Mouse (Mus musculus) embryonic facial prominence, embryonic 12.5 days (tissue): Measurements from ENCODE around the gene Msantd2. TPM values are rescaled to one million over a fixed set of nuclear protein-coding genes. Genes with fewer than 3 reads are reported as not detected.

ENCODE experiments used
- ATAC-seq: fragments of 200-750 bp; cut with Nextera tagmentation; 2 replicates; pipeline ENCODE4 v1.8.0; 2017; ENCODE audit not compliant: insufficient number of reproducible peaks, insufficient read depth, low FRiP score, low TSS enrichment
- H3K27ac ChIP-seq: fragments of 300-500 bp; sonication (generic); 2 replicates; pipeline ENCODE4 v1.5.1; 2016; ENCODE audit warnings: mild to moderate bottlenecking
- H3K27me3 ChIP-seq: fragments of 300-500 bp; sonication (generic); 2 replicates; pipeline ENCODE4 v1.6.1; 2016; ENCODE audit warnings: mild to moderate bottlenecking, moderate library complexity
- H3K36me3 ChIP-seq: fragments of 300-500 bp; sonication (generic); 2 replicates; pipeline ENCODE4 v1.6.1; 2016; ENCODE audit warnings: mild to moderate bottlenecking
- H3K4me1 ChIP-seq: fragments of 300-500 bp; sonication (generic); 2 replicates; pipeline ENCODE4 v1.6.1; 2016
- H3K4me2 ChIP-seq: fragments of 300-500 bp; sonication (generic); replicated peaks from 2 replicates; pipeline ENCODE4 v1.6.1; 2016; ENCODE audit warnings: mild to moderate bottlenecking, moderate library complexity
- H3K4me3 ChIP-seq: fragments of 300-500 bp; sonication (generic); 2 replicates; pipeline ENCODE4 v1.5.1; 2016; ENCODE audit warnings: mild to moderate bottlenecking
- H3K9ac ChIP-seq: fragments of 300-500 bp; sonication (generic); 2 replicates; pipeline ENCODE4 v1.6.1; 2016; ENCODE audit warnings: mild to moderate bottlenecking, moderate library complexity
- H3K9me3 ChIP-seq: fragments of 300-500 bp; sonication (generic); 2 replicates; pipeline ENCODE4 v1.6.1; 2016; ENCODE audit warnings: mild to moderate bottlenecking, moderate library complexity
- WGBS: fragments of 180-500 bp; shearing (Covaris S2); methylation state at CpG from one replicate; pipeline ENCODE4 v1.1.7; 2016; 5-methylcytosine and 5-hydroxymethylcytosine counted together
- polyA plus RNA-seq: library from polyadenylated mRNA; unstranded; fragments of >200 nt; fragmentation: Nextera tagmentation; extraction: Ambion mirVana; gene quantifications from 2 replicates; pipeline ENCODE4 v1.2.1, GENCODE M21; 2016

Gene Msantd2
- polyA plus RNA-seq, 1 experiment from 2014 or later, result 44.7 TPM

- peak overlapping the region; percentile 24 for H3K4me3 ChIP-seq
- peaks cover 40% of the 10 kb centered on the region for H3K27me3 ChIP-seq
- H3K4me1 ChIP-seq, result peaks cover 13% of the 10 kb centered on the region; the same call in 1 of the 2 replicates
- H3K36me3 ChIP-seq, result no peaks in the 10 kb centered on the region
- under 1% methylated on average over 29 of the region's 29 CpGs for WGBS
- no peak overlapping the region for H3K27ac ChIP-seq
- no peaks in the 10 kb centered on the region for H3K9me3 ChIP-seq
- 0 out of 2 replicates have a peak overlapping the region, but pooled peaks have one; percentile 27 for H3K9ac ChIP-seq
- ATAC-seq, result peak; percentile 57; the same call in 1 of the 2 replicates
- peak overlapping the region; percentile 56 for H3K4me2 ChIP-seq
Observed at GRCm38 (mm10) chr9:37544447-37545165, 55.5 kb downstream of the Msantd2 start.

DNA sequence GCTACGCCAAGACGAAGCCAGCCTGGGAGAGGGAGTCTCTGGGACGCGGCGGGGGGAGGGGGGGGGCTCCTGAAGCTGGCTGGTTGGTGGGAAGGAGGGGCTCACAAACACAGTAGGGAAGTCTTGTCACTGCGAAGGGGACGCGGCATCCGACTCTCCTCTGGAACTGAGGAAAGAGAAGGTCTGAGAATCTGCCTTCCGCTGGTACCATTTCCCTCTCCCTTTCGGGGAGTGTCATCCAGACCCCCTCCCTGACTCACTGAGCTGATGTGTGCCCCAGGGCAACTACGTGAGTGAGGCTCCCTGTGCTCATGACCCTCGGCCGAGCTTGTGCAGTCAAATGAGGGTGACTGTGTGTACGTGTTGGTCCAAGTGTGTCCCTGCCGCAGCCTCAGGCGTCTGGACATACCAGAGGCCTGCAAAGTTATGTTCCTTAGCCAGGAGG, 56.1 kb downstream of the Msantd2 start:
- peak overlapping the region; percentile 24 for H3K4me3 ChIP-seq
- peak overlapping the region; percentile 56 for H3K4me2 ChIP-seq
- WGBS, result 4% methylated on average over 17 of the region's 17 CpGs
- H3K9me3 ChIP-seq, result no peaks in the 10 kb centered on the region
- H3K27me3 ChIP-seq, result peaks cover 46% of the 10 kb centered on the region
- H3K27ac ChIP-seq, result no peak overlapping the region
- peak; percentile 17; the same call in 1 of the 2 replicates for ATAC-seq
- no peaks in the 10 kb centered on the region for H3K36me3 ChIP-seq
- 0 out of 2 replicates have a peak overlapping the region, but pooled peaks have one; percentile 27 for H3K9ac ChIP-seq
- peaks cover 13% of the 10 kb centered on the region; the same call in 1 of the 2 replicates for H3K4me1 ChIP-seq

DNA sequence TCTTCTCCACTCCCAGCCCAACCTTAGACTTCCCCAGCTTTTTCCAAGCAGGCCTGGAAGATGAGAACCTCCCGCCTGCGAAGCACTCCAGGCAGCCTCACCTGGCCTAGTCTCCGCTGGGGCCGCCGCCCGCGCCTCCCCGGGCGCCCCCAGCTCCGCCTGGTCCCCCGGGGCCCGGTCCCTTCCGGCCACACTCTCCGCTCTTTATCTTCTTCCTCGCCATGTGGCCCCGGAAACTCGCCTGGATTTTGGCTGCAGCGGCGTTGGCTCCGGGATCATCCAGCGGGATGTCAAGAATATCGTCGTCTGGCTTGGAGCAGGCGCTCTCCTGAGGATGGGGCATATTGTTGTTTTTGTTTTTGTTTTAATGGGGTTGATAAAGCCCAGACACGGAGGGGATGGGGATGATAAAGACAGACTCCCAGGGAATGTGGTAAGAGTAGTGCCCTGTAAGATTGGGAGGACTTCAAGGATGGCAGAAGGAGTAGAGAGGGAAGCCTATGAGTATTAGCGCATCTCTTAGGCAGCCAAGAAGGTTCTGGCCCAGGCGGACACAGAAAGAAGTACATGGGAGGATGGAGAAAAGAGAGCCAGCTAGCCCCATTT, 56.8 kb downstream of the Msantd2 start:
- no peak overlapping the region for H3K9ac ChIP-seq
- H3K27me3 ChIP-seq, result peaks cover 53% of the 10 kb centered on the region

DNA sequence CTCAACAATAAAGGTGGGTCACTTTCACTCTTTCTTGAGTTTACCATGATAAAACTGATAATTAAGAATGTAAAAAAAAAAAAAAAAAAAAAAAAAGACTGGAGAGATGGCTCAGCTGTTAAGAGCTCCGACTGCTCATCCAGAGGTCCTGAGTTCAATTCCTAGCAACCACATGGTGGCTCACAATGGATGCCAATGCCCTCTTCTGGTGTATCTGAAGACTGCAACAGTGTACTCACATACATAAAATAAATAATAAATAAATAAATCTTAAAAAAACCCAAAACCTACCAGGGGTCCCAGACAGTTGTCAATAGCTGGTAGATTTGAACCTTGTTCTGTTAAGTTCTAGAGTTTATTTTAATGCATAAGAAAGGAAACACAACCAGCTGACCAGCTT, 57.8 kb downstream of the Msantd2 start:
- Histone ChIP-seq H3K27ac (no peak overlapping the region), H3K9ac (no peak overlapping the region), H3K4me3 (no peak overlapping the region), H3K9me3 (no peaks in the 10 kb centered on the region), H3K36me3 (no peaks in the 10 kb centered on the region), H3K4me1 (peaks cover 15% of the 10 kb centered on the region; the same call in 1 of the 2 replicates), H3K27me3 (peaks cover 63% of the 10 kb centered on the region), H3K4me2 (no peak overlapping the region)
- WGBS, result 100% methylated on average over 1 of the region's 1 CpGs
- no peak for ATAC-seq

More for the DNA sequence above, 56.8 kb downstream of the Msantd2 start:
- ATAC-seq, result no peak
- 0 out of 2 replicates have a peak overlapping the region, but pooled peaks have one; percentile 16 for H3K4me2 ChIP-seq
- WGBS, result 9% methylated on average over 27 of the region's 27 CpGs
- peaks cover 13% of the 10 kb centered on the region; the same call in 1 of the 2 replicates for H3K4me1 ChIP-seq
- no peak overlapping the region for H3K27ac ChIP-seq
- H3K36me3 ChIP-seq, result no peaks in the 10 kb centered on the region
- no peaks in the 10 kb centered on the region for H3K9me3 ChIP-seq
- peak overlapping the region; percentile 24; the same call in 1 of the 2 replicates for H3K4me3 ChIP-seq

GRCm38 (mm10) chr9:37550435-37550834, 61.3 kb downstream of the Msantd2 start:
- no peaks in the 10 kb centered on the region for H3K36me3 ChIP-seq
- 67% methylated on average over 1 of the region's 1 CpGs for WGBS
- H3K9me3 ChIP-seq, result no peaks in the 10 kb centered on the region
- no peak overlapping the region for H3K4me2 ChIP-seq
- ATAC-seq, result no peak
- peaks cover 20% of the 10 kb centered on the region for H3K4me1 ChIP-seq
- H3K4me3 ChIP-seq, result no peak overlapping the region
- H3K9ac ChIP-seq, result no peak overlapping the region
- no peak overlapping the region for H3K27ac ChIP-seq
- peaks cover 61% of the 10 kb centered on the region for H3K27me3 ChIP-seq

DNA sequence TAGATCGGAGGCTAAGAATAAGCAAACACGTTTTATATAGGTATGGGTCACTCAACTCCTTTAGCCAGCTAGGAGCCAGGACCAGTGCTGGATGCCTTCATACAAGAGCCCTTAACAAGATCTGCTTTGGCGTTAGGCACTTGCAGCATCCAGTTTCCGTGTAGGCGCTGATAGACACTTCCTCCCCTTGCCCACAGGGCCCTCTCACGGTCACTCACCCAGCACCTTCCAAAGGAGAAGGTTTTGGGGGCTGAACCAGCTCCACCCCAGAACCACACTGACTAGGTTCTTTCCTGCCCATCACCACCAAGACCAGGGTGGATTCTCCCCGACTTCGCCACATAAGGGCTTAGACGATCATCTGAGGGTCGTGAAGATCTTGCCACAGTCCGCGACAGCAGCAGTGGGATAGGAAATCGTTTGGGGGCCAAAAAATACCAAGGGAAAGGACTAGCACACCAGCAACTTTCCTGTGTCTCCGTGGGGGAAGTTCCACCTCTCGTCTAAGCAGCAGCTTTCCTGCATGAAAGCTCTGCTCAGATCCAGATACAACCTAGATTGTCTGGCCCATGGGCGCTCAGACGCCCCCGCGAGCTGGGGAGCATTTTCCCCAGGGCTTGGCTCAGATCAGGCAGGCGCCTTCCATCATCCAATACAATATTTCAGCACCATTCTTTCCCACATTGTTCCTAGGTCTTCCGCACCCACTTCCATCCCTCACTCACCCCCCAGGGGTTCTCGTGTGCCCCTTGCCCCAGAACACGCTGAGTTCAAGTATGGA, 62.8 kb downstream of the Msantd2 start:
- peaks cover 17% of the 10 kb centered on the region for H3K4me1 ChIP-seq
- no peaks in the 10 kb centered on the region for H3K36me3 ChIP-seq
- H3K27me3 ChIP-seq, result peaks cover 53% of the 10 kb centered on the region
- 3% methylated on average over 23 of the region's 23 CpGs for WGBS
- no peaks in the 10 kb centered on the region for H3K9me3 ChIP-seq
- ATAC-seq, result no peak
- H3K4me3 ChIP-seq, result peak overlapping the region; percentile 40
- H3K27ac ChIP-seq, result no peak overlapping the region
- peak overlapping the region; percentile 22; the same call in 1 of the 2 replicates for H3K9ac ChIP-seq
- H3K4me2 ChIP-seq, result peak overlapping the region; percentile 80

GRCm38 (mm10) chr9:37552536-37553293, 63.6 kb downstream of the Msantd2 start, which contains the start of gene Nrgn:
TSS of gene Nrgn (minus strand) at chr9:37552904.
- 5% methylated on average over 31 of the region's 31 CpGs for WGBS
- H3K4me3 ChIP-seq, result peak within 1 kb of the TSS; percentile 40
- peak within 1 kb of the TSS; percentile 80 for H3K4me2 ChIP-seq
- peaks cover 47% of the 10 kb centered on the region for H3K27me3 ChIP-seq
- peaks cover 17% of the 10 kb centered on the region for H3K4me1 ChIP-seq
- no peak within 1 kb of the TSS for H3K27ac ChIP-seq
- no peaks in the 10 kb centered on the region for H3K9me3 ChIP-seq
- H3K36me3 ChIP-seq, result no peaks in the 10 kb centered on the region
- ATAC-seq, result peak; percentile 92
- peak within 1 kb of the TSS; percentile 22; the same call in 1 of the 2 replicates for H3K9ac ChIP-seq

DNA sequence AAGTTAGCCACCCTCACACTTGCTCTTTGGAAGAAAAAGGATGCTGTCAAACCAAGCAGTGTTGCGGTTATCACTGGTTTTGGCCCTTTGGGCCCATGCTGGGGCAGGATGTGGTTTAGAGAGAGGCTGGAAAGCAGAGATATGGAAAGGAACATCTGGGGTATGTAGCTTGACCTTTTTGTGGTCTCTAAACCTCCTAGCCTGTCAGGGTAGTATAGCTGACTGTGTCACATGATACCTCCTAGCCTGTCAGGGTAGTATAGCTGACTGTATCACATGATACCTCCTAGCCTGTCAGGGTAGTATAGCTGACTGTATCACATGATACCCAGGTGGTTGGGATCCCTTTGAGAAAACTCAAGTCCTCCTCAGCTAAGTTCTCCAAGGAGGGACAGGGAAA, 65.2 kb downstream of the Msantd2 start:
- Histone ChIP-seq H3K27me3 (peaks cover 40% of the 10 kb centered on the region), H3K4me3 (no peak overlapping the region), H3K4me2 (no peak overlapping the region), H3K27ac (no peak overlapping the region), H3K9me3 (no peaks in the 10 kb centered on the region), H3K9ac (no peak overlapping the region), H3K4me1 (peaks cover 17% of the 10 kb centered on the region), H3K36me3 (no peaks in the 10 kb centered on the region)
- 75% methylated on average over 1 of the region's 1 CpGs for WGBS
- no peak for ATAC-seq

DNA sequence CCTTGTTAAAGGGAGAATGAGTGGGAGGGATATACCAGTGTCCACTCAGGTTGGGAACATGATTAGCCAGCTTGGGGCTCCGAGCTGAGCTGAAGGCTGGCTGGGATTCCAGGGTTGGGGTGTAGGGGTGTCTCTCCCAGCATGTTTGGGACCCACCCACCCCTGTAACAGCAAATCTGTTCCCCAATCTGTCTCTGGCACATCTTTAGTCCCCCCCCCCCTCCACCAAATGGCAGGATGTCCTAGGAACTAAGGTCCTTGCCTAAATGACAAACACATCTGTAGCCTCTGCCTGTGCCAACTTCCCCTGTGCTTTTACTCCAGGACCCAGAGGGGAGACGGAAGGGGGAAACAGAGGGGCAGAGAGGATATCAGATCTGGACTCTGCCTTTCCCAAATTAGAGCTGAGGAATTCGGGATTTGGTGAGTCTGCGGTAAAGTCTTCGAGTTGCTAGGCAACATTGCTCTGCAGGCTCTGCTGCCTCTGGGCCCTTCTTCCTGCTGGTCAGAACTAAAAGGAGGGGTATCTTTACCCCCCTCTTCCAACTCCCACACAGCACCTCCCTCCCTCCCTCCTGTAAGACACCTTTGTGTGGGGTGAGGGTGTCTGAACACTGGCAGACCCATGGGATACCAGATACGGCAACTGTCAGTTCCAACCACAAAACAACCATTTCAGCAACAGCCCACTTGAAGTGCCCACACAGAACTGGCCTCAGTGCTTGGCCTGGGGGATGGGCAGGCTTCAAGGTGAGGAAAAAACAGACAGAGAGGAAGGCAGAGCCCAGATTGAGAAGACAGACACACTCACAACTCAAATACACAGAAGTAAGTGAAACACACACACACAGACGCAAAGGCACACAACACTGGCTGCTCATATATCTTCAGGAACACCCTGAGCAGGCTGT, 66.0 kb downstream of the Msantd2 start, which contains the start of gene Siae:
TSS of gene Siae (plus strand) at position 861 of the 911 bp plus-strand sequence.
- ATAC-seq, result no peak
- Histone ChIP-seq H3K36me3 (no peaks in the 10 kb centered on the region), H3K27me3 (peaks cover 32% of the 10 kb centered on the region), H3K9ac (no peak within 1 kb of the TSS), H3K9me3 (no peaks in the 10 kb centered on the region), H3K4me2 (no peak within 1 kb of the TSS), H3K4me3 (no peak within 1 kb of the TSS), H3K4me1 (peaks cover 17% of the 10 kb centered on the region), H3K27ac (no peak within 1 kb of the TSS)
- 23% methylated on average over 7 of the region's 7 CpGs for WGBS

DNA sequence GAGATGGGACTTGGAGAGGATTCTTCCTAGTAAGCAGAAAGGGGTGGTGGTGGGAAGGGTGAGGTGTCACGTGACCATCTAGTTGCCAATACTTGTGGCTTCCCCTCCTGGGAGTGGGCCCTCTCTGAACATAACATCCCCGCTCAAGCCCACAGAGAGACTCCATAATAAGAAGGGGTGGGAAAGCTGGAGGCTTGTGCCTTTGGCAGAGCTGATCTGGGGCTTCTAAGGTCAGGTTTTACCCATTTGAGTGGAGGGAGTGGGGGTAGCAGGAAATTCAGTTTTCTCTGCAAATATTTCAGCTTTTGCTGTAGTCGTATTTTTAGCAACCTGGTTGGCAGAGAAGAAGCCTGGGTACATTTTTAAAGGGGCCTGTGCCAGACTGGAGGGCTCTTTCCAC, 67.2 kb downstream of the Msantd2 start:
- H3K9me3 ChIP-seq, result no peaks in the 10 kb centered on the region
- H3K4me1 ChIP-seq, result peaks cover 17% of the 10 kb centered on the region
- H3K36me3 ChIP-seq, result no peaks in the 10 kb centered on the region
- H3K9ac ChIP-seq, result no peak overlapping the region
- H3K4me3 ChIP-seq, result no peak overlapping the region
- peaks cover 19% of the 10 kb centered on the region for H3K27me3 ChIP-seq
- WGBS, result 66% methylated on average over 3 of the region's 3 CpGs
- no peak for ATAC-seq
- no peak overlapping the region for H3K4me2 ChIP-seq
- no peak overlapping the region for H3K27ac ChIP-seq
